Mouse (Mus musculus): Measurements from ENCODE around the gene Gap43.

DNA sequence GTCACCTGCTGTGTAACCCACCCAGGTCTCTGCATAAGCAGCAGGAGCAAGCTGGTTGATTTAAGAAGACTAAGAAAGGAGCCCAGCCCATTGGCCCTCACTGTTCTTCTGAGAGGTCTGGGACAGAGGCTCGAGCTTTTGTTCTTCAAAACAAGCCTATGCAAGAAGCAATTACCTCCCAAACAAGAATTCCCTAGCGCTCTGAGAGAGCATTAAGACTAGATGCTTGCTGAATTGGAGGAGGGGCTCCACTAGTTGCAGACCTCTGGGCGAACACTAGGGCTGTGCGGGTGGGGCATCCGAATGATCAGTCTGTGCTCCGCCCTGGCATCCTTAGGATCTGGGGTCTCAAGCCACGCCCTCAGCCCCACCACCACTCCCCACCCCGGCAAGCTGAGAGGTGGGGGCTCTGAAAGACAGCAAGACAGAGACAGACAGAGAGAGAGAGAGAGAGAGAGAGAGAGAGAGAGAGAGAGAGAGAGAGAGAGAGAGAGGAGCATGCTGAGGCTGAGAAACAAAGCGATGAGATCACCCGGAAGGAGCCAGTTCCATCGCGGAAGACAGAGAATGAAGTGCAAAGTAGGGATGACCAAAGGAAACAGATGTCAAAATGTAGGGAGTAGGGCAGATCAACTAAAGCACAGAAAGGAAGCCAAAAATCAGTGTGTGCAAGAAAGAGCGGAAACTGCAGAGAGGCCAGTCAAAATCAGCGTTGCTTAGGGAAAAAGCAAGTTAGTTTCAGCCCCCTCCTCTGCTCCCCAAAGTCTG, 34.3 kb downstream of the Gap43 start:
- TF ChIP-seq POLR2A (IDR thresholded peaks at IDR 0.05; ENCODE audit: insufficient read length, low read depth) (no peak), MAX (IDR thresholded peaks at IDR 0.05; ENCODE audit: low read depth) (no peak)
